ENCODE assay signal across 8 mouse cellular contexts in genomic region chr12:108794078-108794711, GRCm38 (mm10). TPM values are rescaled to one million over a fixed set of nuclear protein-coding genes. Genes with fewer than 3 reads are reported as not detected.
A peak's percentile ranks its signal among the peaks of the same experiment; 100 is the strongest.
DNase-seq lines count a peak whose midpoint lies in the region; ATAC-seq lines count a peak whose summit lies in the region.

No protein-coding gene starts in this region.

- peaks cover 18% of the 10 kb centered on the region for H3K4me1 ChIP-seq in intestine, embryonic 14.5 days (replicated peaks; ENCODE audit: control insufficient read depth, insufficient read depth, low read length)
- peaks cover 36% of the 10 kb centered on the region for H3K4me1 ChIP-seq in midbrain, embryonic 10.5 days

- DNase-seq in adrenal gland, adult (ENCODE audit: inconsistent age in 2 of 2, low spot score in 1 of 2) = peak; percentile 91 to 94
- peak; percentile 84 for DNase-seq in embryo, embryonic 10 days (ENCODE audit: low spot score)
- DNase-seq in gastrocnemius, postnatal 14 days = peak; percentile 86
- peak; percentile 85 for DNase-seq in intestine, embryonic 14.5 days (ENCODE audit: low spot score)
- peak; percentile 79 to 85 for DNase-seq in left cerebral cortex, postnatal 36 days (ENCODE audit: low spot score in 2 of 2)
- peak; percentile 82 for DNase-seq in midbrain, embryonic 10.5 days (ENCODE audit: low spot score)
- peak; percentile 59 to 65 for DNase-seq in right cerebral cortex, postnatal 36 days (ENCODE audit: low spot score in 2 of 2)
- peak; percentile 76 to 77 for DNase-seq in urinary bladder, postnatal 4 days (ENCODE audit: low spot score in 2 of 2)

- peak overlapping the region; percentile 98 for H3K27ac ChIP-seq in intestine, embryonic 14.5 days (ENCODE audit: low read depth)
- peak overlapping the region; percentile 97 for H3K27ac ChIP-seq in midbrain, embryonic 10.5 days (replicated peaks)

- H3K9me3 ChIP-seq in intestine, embryonic 14.5 days (ENCODE audit: control insufficient read depth, low read length) = no peaks in the 10 kb centered on the region
- no peaks in the 10 kb centered on the region for H3K9me3 ChIP-seq in midbrain, embryonic 10.5 days (replicated peaks)

- no peaks in the 10 kb centered on the region for H3K36me3 ChIP-seq in intestine, embryonic 14.5 days (ENCODE audit: control insufficient read depth, insufficient read depth, low read length)
- peaks cover 15% of the 10 kb centered on the region for H3K36me3 ChIP-seq in midbrain, embryonic 10.5 days

- peak; percentile 75 for ATAC-seq in intestine, embryonic 14.5 days (replicated peaks; ENCODE audit: low FRiP score, low TSS enrichment, low read depth)

- peak overlapping the region; percentile 92 for H3K9ac ChIP-seq in intestine, embryonic 14.5 days (ENCODE audit: low read length)

- H3K4me2 ChIP-seq in intestine, embryonic 14.5 days (ENCODE audit: low read length) = peak overlapping the region; percentile 57

- H3K4me3 ChIP-seq in intestine, embryonic 14.5 days (ENCODE audit: low read depth, low read length) = peak overlapping the region; percentile 99
- peak overlapping the region; percentile 100 for H3K4me3 ChIP-seq in midbrain, embryonic 10.5 days

- under 1% methylated on average over 71 of the region's 94 CpGs for WGBS in intestine, embryonic 14.5 days
- WGBS in midbrain, embryonic 10.5 days = under 1% methylated on average over 76 of the region's 94 CpGs

- no peaks in the 10 kb centered on the region for H3K27me3 ChIP-seq in intestine, embryonic 14.5 days (replicated peaks; ENCODE audit: control insufficient read depth, insufficient read depth, low read length)
- H3K27me3 ChIP-seq in midbrain, embryonic 10.5 days (ENCODE audit: low read depth, poor library complexity, severe bottlenecking) = no peaks in the 10 kb centered on the region

- intact Hi-C loops in gastrocnemius, postnatal 14 days (cut with DNase I; ENCODE audit: low total_unique reads) = loop anchor here (5.0 kb wide), 1 partner anchor 98 kb away; the partner anchor contains the start of genes Wars and Wdr25
- intact Hi-C loops in left cerebral cortex, postnatal 36 days (cut with DNase I) = loop anchor here (2.0 kb wide), 1 partner anchor 41 kb away; the partner anchor contains the start of gene Slc25a29

RNA-seq across cellular contexts. Expression of gene Yy1, which starts 1.4 kb away (rescaled TPM):
- total RNA-seq in gastrocnemius, postnatal 14 days (2021) = 10 to 100 TPM; 24.2 to 24.8 TPM
- 18.4 and 20.5 TPM in 2 replicates for polyA plus RNA-seq in intestine, embryonic 14.5 days (2014; fragmentation: Nextera tagmentation; extraction: Ambion mirVana)
- total RNA-seq in left cerebral cortex, postnatal 36 days (2021) = 10 to 100 TPM; 41.9 to 52.7 TPM
- 13.0 and 14.4 TPM in 2 replicates for polyA plus RNA-seq in midbrain, embryonic 10.5 days (2016; fragmentation: Nextera tagmentation; extraction: Ambion mirVana)

RNA-seq across cellular contexts. Expression of gene Slc25a29, which starts 41.5 kb away (rescaled TPM):
- total RNA-seq in gastrocnemius, postnatal 14 days (2021) = 1 to 10 TPM; 4.5 to 5.3 TPM
- polyA plus RNA-seq in intestine, embryonic 14.5 days (2014; fragmentation: Nextera tagmentation; extraction: Ambion mirVana) = 6.0 and 7.1 TPM in 2 replicates
- total RNA-seq in left cerebral cortex, postnatal 36 days (2021) = 10 to 100 TPM; 15.0 to 15.6 TPM
- polyA plus RNA-seq in midbrain, embryonic 10.5 days (2016; fragmentation: Nextera tagmentation; extraction: Ambion mirVana) = 12.4 TPM in 2 replicates

RNA-seq across cellular contexts. Expression of gene Slc25a47, which starts 41.7 kb away (rescaled TPM):
- total RNA-seq in gastrocnemius, postnatal 14 days (2021) = 1 to 10 TPM; 4.5 to 6.0 TPM
- 11.0 and 12.4 TPM in 2 replicates for polyA plus RNA-seq in intestine, embryonic 14.5 days (2014; fragmentation: Nextera tagmentation; extraction: Ambion mirVana)
- total RNA-seq in left cerebral cortex, postnatal 36 days (2021) = 10 to 100 TPM in 1 of 2 experiments, 1 to 10 TPM in 1; 7.2 to 12.3 TPM
- polyA plus RNA-seq in midbrain, embryonic 10.5 days (2016; fragmentation: Nextera tagmentation; extraction: Ambion mirVana) = 11.7 and 12.5 TPM in 2 replicates

Comparison
In these comparisons a context has a peak if more than half of its experiments do, and no peak if none do; other contexts are left out.
1. Peak in every context shown above with its lines: DNase-seq, ATAC-seq, H3K4me3 ChIP-seq and H3K27ac ChIP-seq.